Mouse (Mus musculus) urinary bladder, adult 2 months (tissue): Measurements from ENCODE around the gene Tnrc6b. TPM values are rescaled to one million over a fixed set of nuclear protein-coding genes. Genes with fewer than 3 reads are reported as not detected.
A peak's percentile ranks its signal among the peaks of the same experiment; 100 is the strongest.

ENCODE experiments used
- DNase-seq: peaks from one replicate; pipeline ENCODE4 v3.0.0; 2022; ENCODE audit warnings: low spot score
- polyA plus RNA-seq: library from polyadenylated mRNA; depleted of rRNA; stranded (reverse); fragments of >200 nt; gene quantifications from 2 replicates; pipeline ENCODE4 v1.2.3, GENCODE M21; 2012

Tnrc6b gene
- polyA plus RNA-seq, 1 experiment = 7.8 TPM

DNA sequence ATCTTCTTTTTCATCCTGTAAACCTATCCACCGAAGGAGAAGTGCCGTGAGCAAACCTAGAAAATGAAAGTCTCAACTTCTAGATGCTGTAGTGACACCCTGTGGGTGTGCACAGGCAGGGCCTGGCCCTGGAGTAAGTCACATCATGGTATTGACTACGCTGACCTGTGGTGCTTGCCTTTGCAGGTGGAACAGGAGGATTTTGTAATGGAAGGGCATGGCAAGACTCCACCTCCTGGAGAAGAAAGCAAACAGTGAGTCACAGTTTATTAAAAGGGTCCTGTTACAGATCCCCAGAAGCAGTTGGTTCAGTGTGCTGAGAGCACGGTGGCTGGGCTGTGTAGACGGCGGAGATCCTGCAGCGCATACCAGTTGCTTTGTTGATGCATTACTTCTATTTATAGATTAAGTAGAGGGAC, 73.4 kb downstream of the Tnrc6b start:
- no peak for DNase-seq

DNA sequence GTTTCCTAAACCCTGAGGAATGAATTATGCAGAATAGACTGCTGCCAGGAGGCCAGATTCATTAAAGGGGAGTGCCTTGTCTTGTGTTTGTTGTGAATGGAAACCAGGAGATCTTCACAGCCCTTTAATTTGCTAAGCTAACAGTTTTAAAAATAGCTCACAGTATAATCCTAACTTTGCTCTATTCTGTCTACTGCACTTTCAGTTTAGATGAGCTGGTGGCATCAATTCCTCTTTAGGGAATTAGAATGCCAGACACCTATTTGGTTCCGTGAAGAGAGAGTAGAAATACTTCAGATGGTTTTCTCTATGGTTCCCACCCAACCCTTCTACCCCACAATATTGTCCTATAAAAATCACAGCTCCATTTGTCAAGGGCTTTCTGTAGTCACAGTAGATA, 74.6 kb downstream of the Tnrc6b start:
- no peak for DNase-seq

DNA sequence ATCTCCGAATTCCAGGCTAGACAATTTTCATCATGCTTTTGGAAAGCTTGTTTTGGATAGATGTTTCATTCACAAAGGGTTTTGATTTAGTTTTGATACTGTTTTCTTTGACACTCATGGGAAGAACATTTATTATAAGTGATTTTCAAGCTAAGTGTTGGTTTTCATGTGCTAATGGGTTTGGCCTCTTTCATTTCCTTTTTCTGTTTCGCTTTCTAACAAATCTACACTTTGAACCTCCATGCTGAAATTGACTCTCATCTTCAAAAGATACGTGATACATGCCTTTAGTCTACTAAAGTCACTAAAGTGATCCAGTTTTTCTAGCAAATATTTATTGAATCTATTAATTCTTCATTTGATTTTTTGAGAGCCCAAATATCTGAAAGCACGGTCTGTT, 76.6 kb downstream of the Tnrc6b start:
- DNase-seq = no peak

DNA sequence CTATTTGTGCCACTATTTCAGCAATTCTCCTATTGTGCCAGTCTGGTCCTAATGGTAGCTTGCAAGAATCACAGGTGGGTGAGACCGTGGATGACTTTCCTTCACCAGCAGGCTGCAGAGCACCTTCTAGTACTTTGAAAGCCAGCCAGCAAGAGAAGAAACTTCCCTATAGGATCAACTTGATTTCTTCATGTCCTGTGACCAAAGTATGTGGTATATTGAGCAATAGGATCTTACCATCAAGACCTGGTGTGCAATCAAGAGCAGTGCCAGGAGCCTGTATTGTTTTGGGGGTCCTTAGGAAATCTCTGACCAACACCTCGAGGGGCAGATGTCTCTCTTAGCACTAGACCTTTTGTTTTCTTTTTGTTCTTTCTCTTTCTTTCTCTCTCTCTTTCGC, 81.4 kb downstream of the Tnrc6b start:
- no peak for DNase-seq

DNA sequence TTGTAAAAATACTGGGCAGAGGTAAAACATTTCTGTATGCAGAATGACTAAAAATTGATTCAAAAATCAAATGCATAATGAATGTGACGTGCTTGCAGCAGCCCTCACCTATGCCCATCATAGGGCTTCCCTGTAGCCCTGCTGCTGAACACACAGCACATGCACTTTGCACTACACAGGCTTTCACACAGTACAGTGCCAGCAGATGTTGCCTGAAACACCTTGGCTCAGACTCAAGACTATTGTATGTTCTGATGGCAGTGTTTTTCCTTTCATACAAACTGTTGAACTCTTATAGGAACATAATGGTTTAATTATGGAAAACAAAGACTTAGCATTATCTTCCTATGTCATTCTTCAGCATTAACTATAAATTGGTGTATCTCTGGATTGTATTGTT, 84.0 kb downstream of the Tnrc6b start:
- no peak for DNase-seq

DNA sequence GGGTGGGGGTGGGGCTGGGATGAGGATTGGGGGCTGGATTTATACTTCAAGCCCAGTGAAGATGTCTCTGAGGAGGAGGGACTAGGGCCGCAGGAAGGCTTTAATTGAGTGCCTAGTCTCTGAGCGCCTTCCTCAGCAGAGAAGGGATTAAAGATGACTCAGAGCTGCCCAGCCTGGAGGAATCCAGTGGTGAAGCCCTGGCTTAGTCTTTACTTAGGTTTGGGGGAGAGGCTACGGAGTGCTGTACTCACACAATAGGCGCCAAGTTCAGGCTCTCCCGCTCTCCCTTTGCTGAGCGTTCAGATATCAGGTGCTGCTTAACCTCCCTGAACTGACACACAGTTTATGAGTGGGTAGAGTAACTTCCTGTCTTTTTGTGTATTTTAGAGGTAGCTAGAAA, 86.6 kb downstream of the Tnrc6b start:
- DNase-seq = peak; percentile 29

DNA sequence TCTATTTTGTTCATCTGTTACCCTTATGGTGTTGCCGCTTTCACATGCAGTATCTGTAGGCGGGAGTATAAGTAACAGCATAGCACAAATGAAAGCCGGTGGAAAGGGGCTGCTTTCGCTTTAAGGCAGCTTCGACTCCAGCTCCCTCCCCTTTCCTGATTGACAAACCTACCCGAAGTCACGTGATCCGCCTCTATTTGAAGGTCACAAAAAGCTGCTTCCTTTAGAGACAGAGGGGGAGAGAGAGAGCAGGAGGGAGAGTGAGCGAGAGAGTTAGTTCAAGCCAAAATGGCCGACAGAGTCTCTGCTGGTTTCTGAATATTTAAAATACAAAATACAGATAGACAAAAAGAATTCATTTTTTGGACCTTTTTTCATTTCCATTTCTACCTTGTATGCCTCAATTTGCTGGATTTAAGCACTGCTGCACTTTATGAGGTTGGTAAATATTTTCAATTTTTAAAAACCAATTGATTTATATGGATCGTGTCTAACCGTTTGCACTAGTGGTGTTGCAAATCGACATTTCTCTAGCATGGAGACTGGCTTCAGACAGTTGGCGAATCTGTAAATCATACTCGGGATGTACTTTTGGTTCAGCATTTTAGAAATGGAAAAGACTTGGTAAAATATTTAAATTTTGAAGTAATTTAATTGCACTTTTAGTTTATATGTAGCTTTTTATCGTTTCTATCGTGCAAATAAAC, 87.4 kb downstream of the Tnrc6b start:
- peak; percentile 36 for DNase-seq

DNA sequence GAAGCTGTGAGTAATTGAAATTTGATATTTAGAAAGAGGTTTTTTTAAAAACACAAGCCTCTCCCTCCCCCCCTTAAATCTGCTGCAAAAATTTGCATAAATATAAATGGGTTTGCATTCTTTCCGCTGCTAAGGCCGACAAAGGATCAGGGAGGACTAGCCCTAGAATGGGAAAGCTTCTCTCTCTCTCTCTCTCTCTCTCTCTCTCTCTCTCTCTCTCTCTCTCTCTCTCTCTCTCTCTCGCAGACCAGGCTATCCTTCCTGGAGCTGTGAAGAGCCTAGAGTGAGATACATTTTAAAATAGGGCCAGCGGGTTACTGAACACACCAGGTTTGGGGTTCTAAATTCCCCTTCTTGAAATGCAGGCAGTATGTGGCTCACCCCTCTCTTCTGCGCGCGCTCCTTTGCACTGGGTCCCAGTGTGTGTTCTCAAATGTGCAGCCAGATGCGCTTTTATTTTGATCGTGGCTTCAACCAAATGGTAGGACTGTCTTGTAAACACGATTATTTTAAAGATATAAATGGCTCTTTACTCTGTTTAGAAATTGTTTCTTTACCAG, 88.0 kb downstream of the Tnrc6b start:
- DNase-seq = no peak

DNA sequence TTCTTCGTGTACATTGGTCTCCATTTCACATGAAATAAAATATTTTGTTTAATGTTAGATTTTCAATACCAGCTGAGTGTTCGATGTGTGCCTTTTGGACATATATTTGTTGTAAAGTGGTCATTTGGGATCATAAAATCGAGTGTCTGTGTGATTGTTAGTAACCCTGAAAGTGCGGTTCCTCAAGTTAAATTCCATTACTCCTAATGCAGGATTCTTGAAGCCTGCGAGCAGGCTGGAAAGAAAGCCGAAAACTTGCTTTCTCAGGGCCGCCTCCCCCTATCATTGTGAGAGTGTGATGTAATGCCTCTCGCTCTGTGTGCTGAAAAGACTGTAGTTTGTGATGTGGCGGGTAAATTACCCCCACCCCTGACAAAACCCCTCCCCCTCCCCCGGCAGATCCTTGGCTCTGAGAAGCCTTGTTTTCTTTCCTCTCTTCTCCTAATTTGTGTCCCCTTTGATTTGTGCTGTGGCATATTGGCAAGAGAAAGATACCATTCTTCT, 88.6 kb downstream of the Tnrc6b start:
- DNase-seq = no peak

DNA sequence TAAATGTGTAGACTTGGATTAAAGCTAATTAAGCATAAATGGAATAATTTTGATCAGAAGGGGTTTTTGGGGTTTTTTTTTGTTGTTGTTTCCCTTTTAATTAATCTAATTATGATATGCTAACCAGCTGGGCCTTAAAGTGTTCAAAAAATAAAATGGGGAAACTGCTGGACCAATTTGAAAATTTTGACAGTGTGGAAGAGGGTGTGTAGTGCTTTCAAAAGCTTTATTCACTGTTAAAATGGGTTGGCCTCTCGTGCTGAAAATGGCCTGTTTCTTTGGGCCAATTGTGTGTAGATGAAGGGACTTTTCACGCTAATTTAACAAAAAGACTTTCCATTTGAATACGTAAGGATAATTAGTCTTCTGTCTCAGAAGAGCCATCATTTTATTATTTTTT, 89.1 kb downstream of the Tnrc6b start:
- DNase-seq = no peak

DNA sequence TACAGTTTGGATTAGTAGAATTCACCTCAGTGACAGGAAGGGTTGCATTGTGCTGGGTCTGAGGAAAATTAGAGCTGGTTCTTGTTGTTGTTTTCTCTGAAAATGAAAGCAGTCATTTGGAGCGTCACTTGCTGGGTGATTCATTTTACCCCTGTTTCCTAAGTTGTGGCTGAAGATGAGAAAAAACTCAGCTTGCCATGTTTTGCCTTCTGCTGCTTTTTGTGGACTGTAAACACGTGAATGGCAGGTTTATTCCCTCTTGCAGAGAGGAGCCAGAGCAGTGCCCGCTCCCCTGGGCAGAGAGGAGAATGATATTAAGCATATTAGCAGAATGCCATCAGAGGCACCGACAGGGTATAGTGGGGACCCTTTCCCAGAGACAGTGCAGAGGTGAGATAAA, 89.7 kb downstream of the Tnrc6b start:
- DNase-seq = no peak

DNA sequence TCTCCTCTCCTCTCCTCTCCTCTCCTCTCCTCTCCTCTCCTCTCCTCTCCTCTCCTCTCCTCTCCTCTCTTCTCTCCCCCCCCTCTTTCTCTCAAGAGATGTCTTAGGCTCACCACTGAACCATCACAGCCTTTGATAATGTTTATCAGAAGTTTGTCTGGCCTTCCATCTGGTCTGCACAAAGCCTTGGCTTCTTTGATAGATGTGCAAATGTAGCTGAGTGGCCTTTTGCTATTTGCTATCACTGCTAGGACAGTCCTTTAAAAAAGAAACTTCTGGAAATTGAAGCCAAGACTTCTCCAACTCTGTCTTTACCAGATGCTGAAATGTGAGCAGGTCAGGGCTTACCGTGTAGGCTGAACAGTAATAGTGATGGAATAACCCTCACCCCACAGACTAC, 90.5 kb downstream of the Tnrc6b start:
- DNase-seq = no peak

DNA sequence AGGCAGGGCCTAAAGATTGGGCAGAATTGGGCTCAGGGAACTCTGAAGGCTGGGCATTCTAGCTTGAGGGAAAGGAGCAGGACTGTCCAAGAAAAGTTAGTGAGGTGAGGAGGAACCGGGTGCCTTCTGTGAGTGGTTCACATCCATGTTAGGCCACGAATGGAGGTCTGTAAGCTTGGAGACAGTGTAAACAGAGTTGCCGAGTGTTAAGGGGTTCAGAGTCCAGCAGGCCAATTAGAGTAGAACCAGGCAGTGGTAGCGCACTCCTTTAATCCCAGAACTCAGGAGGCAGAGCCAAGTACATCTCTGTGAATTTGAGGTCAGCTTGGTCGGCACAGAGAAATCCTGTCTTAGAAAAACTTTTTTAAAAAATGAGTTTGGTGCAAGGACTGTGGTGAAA, 96.0 kb downstream of the Tnrc6b start:
- DNase-seq = no peak

DNA sequence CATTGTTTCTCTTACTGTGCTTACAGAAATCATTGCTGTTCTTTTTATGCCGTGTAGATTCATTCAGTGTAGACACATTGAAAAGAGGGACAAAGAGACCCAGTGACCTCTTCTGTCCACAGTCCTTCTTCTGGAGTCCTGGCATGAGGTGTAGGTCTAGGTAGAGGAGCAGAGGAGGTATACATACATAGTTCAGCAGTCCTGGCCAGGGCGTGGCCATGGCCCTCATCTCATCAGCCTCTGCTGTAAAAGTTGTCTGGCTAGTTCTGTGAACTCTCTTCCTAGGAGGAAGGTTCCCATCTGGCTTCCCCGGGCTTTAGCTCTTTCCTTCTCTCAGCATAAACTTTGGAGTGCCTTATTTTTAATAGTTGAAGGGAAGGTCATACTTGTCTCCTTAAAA, 99.1 kb downstream of the Tnrc6b start:
- DNase-seq = no peak

DNA sequence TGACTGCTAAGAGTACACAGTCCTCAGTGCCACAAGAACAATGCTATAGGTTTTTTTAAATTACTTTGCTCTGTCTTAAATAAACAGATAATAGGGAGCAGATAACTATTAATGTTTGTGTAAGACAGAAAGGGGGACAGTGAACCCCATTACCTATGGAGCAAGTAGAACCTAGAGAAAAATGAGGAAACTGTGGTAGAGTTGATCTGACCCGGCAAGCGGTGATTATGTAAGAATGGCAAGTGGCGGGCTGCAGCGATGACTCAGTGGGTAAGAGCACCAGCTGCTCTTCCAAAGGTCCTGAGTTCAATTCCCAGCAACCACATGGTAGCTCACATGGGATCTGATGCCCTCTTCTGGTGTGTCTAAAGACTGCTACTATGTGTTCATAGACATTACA, 101.7 kb downstream of the Tnrc6b start:
- DNase-seq = no peak

DNA sequence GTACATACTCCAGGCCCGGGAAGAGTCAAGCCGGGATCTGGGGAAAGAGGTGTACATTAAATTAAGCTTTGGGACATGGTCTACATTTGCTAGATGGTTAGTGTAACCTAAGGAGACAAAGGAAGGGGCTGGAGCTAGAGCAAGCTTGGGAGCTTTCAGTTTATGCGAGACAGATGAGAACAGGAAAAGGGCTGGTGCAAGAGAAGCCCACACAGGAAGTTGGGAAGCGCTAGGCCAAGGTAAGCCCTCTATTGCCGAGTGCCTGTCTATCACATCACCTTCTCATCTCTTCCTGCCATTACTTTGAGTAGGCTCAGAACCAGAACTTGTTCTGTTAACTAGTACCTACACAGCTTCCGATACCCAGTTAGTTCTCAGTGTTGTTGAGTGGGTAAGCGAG, 103.7 kb downstream of the Tnrc6b start:
- DNase-seq = no peak

DNA sequence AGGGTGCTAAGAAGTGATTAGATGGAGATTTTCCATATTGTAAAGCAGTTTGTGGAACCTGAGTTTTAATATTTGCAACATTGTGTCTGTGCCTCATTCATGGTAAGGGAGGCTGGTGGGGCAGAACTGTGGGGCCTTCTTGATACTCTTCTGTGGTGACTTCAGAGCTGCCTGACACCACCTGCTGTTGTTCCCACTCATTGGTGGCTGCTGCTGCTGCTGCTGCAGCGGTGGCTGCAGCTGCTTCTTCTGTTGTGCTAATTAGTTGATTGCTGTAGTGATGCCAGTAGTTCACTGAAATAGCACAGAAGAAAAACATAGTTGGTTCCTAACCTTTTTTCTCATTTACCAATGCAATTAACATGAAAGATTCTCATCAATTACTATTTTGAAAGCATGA, 111.2 kb downstream of the Tnrc6b start:
- no peak for DNase-seq

DNA sequence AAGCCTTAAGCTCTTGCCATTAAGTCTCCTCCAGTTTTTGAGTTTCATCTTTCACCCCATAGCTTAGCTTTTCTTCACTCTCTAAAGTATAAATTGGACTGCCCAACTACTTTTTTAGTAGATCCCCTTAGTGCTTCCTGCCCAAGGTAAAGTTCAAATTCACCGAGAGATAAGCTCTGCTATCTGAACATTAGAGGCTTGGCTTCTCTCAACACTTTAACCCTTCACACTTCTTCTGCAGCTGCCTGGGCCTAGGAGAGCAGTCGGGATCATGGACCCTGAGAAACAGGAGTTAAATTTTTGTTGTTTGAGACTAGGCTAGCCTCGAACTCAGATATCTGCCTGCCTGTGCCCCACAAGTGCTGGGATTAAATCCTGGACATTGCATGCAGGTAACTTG, 120.1 kb downstream of the Tnrc6b start:
- no peak for DNase-seq

DNA sequence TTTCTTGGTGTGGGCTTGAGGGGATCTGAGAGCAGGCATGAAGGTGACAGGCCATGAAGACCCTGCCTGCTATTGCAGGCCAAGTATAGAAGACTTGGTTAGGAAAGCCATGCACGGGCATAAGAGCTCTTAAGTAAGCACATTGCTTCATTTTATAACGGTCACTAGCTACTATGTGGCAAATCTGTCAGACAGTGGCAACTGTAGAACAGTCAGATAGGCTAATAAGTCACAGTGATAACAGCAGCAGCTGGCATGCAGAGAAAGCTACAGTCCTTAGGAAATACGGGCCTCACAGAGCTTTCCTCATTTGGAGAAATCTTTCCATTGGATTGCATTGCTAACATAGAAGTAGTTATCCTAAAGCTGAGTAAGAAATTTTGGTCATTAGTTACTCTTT, 121.7 kb downstream of the Tnrc6b start:
- no peak for DNase-seq

DNA sequence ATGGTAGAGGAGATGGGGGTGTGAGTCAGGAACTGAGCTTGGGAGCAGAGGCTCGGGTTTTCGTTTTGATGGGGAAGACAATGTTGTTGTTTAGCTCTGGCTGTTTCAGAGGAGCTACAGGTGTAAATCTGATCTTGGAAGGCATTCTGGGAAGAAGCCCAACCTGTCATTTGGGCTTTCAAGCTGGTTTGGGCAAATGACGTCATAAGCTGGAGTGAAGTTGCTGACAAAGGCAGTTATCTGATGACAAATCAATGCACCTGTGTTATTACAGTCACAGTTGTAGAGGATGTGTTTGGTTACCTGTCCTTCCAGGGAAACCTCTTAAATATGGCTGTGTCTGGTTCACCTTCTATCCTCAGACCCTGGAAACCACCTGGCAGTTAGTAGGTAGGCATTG, 125.1 kb downstream of the Tnrc6b start:
- DNase-seq = no peak

DNA sequence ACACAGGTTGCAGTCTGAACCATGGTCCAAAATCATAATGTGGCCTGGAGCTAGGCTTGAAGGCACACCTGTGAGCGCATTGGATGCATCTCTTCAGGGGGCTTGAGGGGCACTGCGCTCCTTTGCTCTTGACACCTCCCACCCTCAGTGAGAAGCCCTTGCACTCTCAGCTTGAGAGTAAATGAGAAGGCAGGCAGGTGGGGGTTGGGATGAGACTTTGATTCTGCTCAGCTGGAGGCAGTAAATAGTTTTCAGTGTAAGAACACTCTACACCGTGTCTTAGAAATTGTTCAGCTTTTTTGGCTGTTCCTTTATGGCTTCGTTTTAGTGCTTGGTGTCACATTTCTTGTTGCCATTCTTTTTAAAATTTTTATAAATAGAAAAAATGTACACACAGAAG, 127.7 kb downstream of the Tnrc6b start:
- no peak for DNase-seq

DNA sequence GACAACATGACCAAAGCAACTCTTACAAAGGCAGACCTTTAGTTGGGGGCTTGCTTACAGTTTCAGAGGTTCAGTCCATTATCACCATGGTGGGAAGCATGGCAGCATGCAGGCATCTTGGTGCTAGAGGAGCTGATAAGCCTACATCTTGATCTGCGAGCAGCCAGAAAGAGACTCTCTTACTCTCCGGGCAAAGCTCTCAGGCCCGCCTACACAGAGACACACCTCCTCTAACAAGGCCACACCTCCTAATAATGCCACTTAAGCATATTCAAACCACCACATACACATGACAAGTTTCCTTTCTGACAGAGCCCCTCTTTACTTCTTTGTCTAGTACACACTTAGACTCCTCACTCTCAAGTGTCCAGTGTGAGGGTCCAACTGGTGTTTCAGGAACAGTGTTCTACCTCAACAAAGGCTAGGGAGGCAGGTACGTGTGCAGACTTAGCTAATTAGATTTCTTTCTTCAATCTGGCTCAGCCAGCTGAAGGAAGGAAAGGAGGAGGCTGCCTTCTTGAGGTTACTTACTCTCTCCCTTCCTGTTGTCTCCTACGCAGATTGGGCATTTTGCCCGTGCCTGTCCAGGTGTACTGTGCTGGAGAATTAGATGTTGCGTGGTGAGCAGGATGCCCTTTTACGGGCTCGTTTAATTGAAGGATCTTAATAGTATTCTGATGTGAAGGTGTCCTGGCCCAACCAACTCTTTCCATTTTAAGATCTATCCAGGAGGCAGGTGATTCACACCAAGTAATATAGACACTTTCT, 128.7 kb downstream of the Tnrc6b start:
- no peak for DNase-seq

DNA sequence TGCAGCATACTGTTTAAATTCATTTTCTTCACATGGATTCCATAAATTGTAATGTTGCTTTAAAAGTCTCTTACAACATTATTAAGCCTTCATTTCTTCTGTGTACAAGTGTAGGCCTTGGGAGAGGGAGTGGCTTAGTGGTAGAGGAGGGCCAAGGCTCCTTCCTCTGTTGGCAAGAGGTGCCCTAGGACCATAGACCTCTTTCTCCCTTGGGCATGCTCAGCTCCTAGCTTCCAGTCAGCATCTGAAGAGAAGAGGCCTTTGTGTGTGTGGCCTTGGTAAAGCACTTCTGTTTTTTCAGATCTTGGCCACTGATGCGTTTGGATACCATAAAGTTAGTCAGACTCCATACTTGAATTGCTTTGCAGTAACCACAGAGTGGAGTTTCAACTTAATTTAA, 133.1 kb downstream of the Tnrc6b start:
- no peak for DNase-seq
